Mouse (Mus musculus): ENCODE measurements around the gene Ebf4.

The Ebf4 gene

GRCm38 (mm10) chr2:130294936-130295277 lies at the start of gene Ebf4:
Gene Ebf4, plus strand, starts transcription at chr2:130295169.
- peak; percentile 19 to 29 for DNase-seq (ENCODE audit: low spot score in 2 of 2)

GRCm38 (mm10) chr2:130246912-130247311 lies 48.1 kb upstream of the Ebf4 start:
- DNase-seq (ENCODE audit: low spot score in 2 of 2): peak in 1 of 2 experiments; percentile 2

- DNase-seq (ENCODE audit: low spot score in 2 of 2): no peak
Measured at GRCm38 (mm10) chr2:130248226-130248625, 46.7 kb upstream of the Ebf4 start.

DNA sequence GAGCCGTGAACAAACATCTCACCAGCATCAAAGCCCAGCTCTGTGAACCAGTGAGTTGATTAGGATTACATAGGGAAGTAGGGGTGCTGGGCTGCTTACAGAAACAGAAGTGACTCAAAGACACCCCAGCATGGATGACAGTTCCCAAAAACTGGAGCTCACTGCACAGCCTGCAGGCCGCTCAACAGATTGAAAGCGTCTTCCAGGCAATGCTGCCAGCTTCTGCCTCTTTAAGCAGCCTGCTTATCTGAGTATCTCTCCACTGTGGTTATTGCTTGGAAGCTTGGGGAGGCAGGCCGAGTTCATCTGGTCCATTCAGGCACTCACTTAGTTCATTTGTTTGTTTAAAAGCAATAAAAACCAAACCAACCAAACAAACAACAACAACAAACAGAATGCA lies 38.2 kb upstream of the Ebf4 start:
- DNase-seq (ENCODE audit: low spot score in 2 of 2): no peak

DNA sequence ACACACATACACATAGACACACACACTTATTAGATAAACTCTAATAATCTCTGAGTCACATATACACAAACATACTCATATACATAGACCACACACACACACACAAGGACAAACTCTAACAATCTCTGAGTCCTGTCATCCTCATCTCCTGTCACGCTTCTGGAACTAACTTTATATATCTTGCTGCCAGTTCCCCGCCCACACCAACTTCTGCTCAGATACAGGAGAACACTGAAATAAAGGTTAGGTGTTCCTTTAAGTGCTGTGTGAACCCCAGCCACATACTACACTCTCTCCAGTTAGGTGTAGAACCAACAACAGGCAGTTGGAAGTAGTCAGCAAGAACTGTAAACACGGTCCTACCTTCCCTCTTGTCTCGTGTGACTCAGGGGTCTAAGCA lies 34.1 kb upstream of the Ebf4 start:
- no peak for DNase-seq (ENCODE audit: low spot score in 2 of 2)

GRCm38 (mm10) chr2:130261914-130262313 lies 33.1 kb upstream of the Ebf4 start:
- DNase-seq (ENCODE audit: low spot score in 2 of 2): no peak

- DNase-seq (ENCODE audit: low spot score in 2 of 2): no peak
Measured at GRCm38 (mm10) chr2:130262398-130262797, 32.6 kb upstream of the Ebf4 start.

DNA sequence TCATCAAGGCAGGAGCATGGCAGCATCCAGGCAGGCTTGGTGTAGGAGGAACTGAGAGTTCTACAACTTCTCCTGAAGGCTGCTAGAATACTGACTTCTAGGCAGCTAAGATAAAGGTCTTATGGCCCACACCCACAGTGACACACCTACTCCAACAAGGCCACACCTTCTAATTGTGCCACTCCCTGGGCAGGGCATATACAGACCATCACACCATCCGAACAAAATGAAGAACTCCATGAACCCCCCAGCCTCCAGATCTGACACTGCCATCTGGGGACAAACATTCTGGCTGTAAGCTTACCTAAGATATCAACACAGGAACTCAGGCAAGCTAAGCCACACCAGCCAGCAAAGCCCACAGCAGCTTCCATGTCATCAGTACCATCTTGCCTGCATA lies 29.4 kb upstream of the Ebf4 start:
- DNase-seq (ENCODE audit: low spot score in 2 of 2): no peak

DNA sequence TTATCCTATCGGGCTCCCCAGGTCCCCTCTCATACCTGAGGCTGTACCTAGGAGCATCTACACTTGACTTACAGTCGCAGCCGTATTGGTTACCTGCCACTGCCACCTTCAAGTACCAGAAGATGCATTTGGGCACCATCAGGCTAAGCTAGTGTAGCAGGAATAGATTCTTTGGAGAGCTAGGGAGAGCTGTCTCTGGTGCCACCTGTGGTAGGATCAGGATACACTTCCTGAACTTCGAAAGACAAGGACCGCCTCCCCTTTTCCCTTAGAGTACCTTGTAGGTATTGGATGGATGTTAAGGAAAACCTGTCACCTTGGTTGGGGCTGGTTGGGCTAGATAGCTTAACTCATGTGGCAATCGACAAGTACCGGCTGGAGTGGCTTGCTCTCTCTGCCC lies 26.9 kb upstream of the Ebf4 start:
- DNase-seq (ENCODE audit: low spot score in 2 of 2): no peak

- no peak for DNase-seq (ENCODE audit: low spot score in 2 of 2)
Measured at GRCm38 (mm10) chr2:130273732-130274131, 21.2 kb upstream of the Ebf4 start.

- DNase-seq (ENCODE audit: low spot score in 2 of 2): peak; percentile 98 to 99
Measured at GRCm38 (mm10) chr2:130274149-130274861, 20.7 kb upstream of the Ebf4 start, which contains the start of gene Nop56. Gene Nop56, plus strand, starts transcription at chr2:130274430.

- no peak for DNase-seq (ENCODE audit: low spot score in 2 of 2)
Measured at GRCm38 (mm10) chr2:130274862-130275261, 20.1 kb upstream of the Ebf4 start.

DNA sequence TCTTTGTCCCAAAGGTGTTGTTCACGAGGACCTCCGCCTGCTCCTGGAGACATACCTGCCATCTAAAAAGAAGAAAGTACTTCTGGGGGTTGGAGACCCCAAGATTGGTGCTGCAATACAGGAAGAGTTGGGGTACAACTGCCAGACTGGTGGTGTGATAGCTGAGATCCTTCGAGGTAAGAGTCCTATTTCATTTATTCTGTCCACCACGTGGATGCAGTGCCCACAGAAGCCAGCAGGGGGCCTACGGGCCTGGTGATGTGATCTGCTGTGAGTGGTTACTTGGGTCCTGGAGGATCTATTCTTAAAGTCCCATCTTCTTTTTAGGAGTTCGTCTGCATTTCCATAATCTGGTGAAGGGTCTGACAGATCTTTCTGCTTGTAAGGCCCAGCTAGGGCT lies 19.3 kb upstream of the Ebf4 start:
- DNase-seq (ENCODE audit: low spot score in 2 of 2): no peak

GRCm38 (mm10) chr2:130279600-130280091 lies 15.3 kb upstream of the Ebf4 start:
- DNase-seq (ENCODE audit: low spot score in 2 of 2): no peak

DNA sequence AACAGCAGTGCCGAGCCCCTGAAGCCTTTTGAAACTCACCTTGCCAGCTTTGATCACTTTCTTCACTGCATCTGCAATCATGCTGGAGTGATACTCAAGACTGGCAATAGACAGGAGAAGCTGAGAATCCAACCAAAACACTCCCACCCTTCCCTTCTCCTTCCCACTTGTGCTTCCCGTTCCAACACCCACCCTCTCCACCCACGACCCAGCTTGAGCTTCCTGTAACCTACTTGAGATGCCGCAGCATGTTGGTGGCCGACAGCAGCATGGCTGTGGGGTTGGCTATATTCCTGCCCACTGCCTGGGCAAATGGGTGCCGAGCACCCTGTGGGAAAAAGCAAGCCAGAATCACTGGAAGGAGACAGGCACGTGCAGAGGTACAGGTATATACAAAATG lies 14.7 kb upstream of the Ebf4 start:
- DNase-seq (ENCODE audit: low spot score in 2 of 2): no peak

- DNase-seq (ENCODE audit: low spot score in 2 of 2): no peak
Measured at GRCm38 (mm10) chr2:130280818-130281217, 14.2 kb upstream of the Ebf4 start.

- peak; percentile 83 to 86 for DNase-seq (ENCODE audit: low spot score in 2 of 2)
Measured at GRCm38 (mm10) chr2:130283854-130284654, 10.9 kb upstream of the Ebf4 start, which contains the start of gene Idh3b. Gene Idh3b, minus strand, starts transcription at chr2:130284547.

- no peak for DNase-seq (ENCODE audit: low spot score in 2 of 2)
Measured at GRCm38 (mm10) chr2:130289086-130289485, 5.9 kb upstream of the Ebf4 start.

DNA sequence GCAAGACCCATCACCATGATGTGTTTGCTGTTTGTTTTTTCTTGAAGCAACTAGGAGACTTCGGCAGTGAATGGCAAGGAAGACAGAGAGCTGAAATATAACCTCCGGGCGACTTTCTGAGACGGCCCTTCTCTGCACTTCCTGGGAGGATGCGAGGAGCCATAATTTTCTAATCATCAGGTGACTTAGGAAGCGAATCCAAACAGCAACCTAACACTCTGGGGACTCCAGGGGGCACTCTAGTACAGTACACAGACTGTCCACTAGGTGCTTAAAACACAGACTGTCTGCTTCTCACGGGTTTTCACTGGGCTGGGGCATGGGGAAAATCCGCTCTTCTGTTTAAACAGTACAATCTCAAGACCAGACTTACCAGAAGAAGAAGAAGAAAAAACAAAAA lies 3.5 kb upstream of the Ebf4 start:
- DNase-seq (ENCODE audit: low spot score in 2 of 2): peak; percentile 21 to 42

DNA sequence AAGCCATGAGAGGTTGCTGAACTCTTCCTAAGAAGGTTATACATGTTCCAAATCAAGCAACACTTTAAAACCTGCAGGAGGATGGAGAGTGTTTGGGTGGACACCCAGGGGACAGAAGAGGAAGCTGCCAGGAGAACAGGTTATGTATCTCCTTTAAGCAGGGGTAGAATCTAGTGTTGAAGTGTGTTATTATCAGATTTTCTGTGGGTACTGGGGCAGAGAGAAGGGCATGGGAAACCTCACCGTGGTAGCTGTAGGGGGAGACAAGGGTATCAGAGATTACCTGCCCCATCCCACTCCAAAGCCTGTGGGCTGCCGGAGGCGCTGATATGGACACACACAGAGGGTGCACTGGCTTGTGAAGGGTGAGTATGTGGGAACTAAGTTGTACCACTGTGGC lies 2.0 kb upstream of the Ebf4 start:
- DNase-seq (ENCODE audit: low spot score in 2 of 2): no peak

DNA sequence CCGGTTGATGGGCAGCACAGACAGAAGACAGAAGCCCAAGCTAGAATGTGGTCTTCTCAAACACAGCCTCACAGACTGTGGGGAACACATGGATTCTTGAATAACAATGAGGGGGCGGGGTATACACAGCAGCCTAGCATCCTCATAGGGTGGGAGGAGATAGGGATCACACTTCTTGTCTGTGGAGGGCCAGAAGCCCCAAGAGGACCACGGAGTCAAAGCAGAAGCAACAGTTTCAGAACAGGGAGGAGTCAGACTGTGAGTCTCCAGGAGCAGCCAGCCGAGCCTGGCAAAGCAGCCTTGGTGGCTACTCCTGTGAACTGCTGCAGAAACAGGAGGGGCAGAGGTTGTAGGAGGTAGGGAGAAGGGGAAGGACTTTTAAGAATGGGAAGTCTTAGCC lies 1.5 kb upstream of the Ebf4 start:
- no peak for DNase-seq (ENCODE audit: low spot score in 2 of 2)

DNA sequence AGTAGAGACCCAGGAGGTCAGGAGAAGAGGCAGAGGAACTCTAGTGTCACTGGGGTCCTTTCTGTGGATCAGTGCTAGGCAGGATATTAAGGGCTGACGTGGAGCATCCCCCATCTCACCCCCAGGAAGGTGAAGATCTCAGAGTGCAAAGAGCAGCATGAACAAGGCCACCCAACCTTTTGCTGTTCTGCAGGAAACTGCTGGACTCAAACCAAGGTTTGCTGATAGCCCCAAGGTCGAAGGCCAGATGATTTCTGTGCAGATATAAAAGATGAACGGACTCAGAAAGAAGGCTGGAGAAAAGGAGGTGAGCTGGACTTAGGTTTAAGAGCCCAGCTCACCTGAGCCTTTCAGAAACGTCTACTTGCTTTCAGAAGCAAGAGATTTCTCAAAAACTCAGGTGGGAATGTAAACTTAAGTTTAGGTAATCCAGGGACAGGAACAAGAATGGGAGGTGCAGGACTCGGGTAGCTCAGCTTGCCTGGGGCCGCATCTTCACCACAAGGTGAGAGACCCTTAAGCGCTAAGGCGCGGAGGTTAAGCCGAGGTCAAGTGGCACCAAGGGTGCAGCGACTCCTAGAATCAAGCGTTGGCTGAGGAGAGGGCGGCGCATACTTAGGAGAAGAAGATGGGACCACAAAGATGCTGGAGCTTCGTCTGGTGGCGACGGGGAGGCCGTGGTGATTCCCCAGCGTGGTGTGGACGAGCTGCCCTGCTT lies 592 bp upstream of the Ebf4 start:
- DNase-seq (ENCODE audit: low spot score in 2 of 2): no peak

All from urinary bladder, adult 18-20 months (tissue).